Mouse (Mus musculus) MEL-GATA-1-ER (cell line): ENCODE results near the gene Gpam.
"Not testable (repeated sequence)": the region's sequence is repeated elsewhere in the genome, so short reads cannot be mapped to it uniquely, and the experiment has no call there.

ENCODE experiments used
- DNase-seq: peaks from one replicate; pipeline ENCODE4 v3.0.0-alpha.2; 2012; ENCODE audit warnings: low read depth; ENCODE audit errors: extremely low read depth

Gpam gene

DNA sequence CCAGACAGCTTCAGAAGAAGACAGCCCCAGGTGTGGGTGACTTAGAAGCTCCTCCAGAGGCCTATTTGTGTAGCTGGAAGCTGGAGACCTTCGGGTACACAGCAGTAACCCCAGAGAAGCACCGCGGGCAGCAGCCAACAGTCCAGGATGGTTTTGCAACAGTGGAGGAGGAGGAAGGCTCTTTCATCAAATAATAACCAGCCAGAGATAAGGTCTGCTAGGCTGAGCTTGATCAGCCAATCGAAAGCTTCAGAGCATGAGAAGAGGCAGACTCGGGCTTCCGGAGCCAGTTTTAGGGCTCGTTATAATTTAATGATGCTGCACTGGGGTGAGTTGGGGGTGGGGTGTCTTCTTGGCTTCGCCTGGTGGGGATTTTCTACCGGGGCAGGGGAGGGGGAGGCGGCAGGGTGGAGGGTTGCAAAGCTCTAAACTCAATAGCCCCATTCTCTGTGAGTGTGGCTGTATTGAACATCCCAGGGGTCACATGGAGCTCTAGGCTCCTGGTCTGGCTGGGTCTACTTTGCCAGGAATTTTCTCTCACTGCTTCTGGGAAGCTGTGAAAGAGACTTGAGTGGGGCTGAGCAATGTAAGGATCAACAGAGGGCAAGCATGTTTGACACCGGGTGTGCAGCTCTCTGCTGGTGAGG, at the start of gene Gpam:
TSS of gene Gpam (minus strand) at position 167 of the 647 bp plus-strand sequence.
- no peak for DNase-seq

DNA sequence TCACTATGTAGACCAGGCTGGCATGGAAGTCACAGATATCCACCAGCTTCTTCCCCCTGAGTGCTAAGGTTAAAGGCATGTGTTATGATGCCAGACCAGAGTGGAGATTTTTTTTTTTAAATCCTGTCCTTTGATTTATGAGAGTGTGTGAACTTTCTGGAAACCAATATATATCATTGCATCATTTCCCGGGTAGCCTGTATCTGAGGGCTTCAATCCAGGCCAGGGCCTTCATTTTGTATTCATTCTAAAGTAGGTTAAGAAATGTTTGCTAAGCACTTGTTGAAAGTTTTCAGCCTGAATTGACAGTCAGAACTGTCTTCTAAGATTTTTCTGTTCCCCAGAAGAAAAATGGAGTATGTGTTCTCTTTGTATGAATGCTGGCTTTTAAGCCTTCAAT, 44.5 kb upstream of the Gpam start:
- no peak for DNase-seq

DNA sequence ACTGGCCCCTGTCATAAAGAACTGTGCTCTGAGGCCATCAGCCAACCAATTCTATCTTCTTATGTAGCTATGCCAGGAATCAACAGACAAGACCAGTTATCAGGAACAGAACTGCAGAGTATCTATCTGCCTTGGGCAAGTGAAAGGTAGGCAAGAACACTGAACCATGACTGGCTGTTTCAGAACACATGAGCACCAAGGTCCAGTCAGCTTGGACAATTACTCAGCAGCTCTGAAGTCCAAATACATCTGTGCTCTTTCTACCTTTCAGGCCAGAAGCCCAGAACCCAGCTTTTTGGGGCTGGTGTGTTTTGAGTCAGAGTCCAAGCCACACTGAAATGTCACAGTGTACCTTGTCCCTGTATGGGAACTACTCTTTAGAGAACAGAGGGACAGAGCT, 43.4 kb upstream of the Gpam start:
- DNase-seq, result no peak

DNA sequence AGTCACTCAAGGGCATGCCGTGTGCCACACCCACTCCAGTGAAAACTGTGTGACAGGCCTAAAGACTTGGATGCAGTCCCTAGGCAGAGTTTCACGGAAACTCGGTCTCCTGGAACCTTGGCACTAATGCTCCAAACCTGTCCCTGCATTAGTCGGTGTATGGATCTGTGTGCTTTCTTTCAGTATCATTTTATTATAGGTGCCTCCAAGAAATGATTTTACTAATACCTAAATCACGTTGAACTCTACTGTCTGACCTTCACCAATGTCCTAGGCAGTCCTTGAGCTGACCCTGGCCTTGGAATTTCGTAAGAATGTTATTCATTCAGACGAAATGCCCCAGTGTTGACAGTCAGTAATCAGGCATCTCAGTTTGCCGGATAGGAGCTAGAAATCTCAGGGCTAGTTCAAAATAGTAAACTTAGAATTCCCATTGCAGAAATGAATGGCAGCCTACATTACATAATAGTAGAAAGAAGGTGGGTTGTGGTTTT, 42.2 kb upstream of the Gpam start:
- DNase-seq, result not testable (repeated sequence)

DNA sequence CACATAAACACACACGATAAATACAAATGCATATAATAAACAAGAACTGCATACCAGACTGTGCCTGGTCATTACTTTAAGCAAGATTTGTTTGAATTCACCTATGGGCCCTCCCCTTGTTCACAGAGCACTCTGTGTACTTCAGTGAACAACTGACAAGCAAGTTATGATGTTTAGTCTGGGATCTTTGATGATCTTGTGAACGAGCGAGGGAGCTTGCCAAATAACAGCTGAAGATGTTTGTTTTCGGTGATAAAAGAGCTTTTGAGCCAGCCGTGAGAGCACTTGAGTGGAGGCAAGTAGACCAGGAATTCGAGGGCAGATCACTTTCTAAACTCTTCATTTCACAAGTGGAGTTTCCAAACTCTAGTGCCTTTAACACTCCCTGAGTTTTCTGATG, 41.3 kb upstream of the Gpam start:
- DNase-seq, result no peak

DNA sequence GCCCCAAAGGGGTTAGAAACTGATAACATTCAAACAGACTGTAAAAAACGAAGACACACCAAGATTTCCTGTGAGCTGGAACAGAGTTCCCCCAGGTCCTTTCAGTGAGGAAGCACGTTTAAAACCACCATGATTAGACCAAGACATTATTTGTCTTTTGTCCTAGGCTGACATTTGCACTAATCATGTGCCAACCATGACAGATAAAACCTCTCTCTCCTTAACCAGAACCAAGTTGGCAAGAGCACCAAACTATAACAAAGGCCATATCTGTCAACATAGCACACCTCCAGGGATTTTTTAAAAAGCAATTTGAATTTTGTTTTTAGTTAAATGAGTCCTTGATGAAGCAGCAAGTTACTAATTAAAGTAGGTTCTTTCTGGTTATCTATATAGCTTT, 40.7 kb upstream of the Gpam start:
- DNase-seq, result no peak

DNA sequence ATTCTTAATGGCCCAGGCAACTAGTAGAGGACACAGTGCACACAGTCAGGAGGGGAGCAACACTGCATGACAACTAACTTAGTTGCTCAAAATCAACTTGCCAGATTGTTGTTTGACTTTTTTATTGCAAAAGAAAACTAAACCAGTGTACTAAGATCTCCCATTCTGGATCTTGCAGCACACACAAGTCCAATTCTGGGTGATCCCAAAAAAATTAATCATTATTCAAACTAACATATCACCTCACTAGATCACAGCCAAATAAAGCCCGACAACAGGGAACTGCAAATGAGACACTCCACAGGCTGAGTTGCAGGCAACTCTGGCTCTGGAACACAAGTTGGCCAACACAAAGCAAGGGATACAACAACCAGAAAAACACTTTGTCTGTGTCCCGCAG, 39.7 kb upstream of the Gpam start:
- DNase-seq, result no peak

DNA sequence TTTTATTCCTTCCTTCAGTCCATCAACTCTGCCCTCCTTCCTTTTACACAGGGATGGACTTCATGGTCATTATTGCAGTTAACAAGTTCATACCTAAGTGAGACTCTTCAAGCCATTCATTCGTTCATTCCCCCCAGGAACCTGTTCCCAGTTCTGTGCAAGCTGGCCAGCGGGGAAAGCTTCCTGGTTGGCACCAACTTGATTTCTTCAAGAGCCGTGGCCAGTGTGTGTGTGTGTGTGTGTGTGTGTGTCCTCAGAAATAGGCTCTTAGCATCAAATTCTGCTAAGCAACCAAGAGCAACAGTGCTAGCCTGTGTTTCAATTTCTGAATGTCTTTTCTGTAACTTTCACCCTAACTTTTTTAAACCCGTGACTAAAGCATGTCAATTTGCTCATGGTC, 38.9 kb upstream of the Gpam start:
- DNase-seq, result no peak

DNA sequence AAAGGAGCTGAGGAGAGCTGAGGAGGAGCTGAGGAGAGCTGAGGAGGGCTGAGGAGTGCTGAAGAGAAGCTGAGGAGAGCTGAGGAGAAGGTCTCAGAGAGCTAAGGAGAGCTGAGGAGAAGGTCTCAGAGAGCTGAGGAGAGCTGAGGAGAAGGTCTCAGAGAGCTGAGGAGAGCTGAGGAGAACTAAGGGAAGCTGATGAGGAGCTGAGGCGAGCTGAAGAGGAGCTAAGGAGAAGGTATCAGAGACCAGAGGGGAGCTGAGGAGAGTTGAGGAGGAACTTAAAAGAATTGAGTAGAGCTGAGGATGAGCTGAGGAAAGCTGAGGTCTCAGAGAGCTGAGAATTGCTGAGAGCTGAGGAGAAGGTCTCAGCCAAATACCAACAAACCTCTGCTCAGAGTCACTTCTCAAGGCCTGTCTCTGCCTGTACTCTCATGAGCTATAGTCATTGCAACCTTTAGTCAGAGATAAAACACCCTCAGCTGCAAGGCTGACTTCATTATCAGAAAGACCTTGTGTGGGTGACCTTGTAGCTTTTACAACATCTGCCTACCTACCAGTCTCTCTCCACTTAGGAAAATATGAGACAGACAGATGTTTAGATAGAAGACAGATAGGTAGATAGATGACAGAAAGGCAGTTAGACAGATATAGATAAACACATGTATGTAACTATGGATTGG, 38.3 kb upstream of the Gpam start:
- DNase-seq, result peak; percentile 9

DNA sequence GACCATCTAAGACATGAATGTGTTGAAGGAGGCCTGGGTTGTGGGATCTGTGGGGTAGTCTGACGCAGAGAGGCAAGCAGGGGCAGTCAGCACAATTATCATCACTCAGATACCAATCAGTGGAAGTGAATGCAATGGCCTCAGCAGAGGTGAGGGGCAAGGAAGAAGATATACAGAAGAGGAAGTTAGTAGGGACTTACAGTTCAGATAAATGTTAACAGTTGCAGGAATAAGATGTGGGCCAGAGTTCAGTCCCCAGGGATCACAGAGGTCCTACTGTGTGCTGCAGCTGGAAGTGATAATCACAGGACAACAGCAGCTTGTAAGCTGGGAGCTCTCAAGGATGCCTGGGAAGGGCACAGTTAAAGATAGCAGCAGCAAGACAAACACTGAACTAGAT, 37.1 kb upstream of the Gpam start:
- DNase-seq, result peak; percentile 30

DNA sequence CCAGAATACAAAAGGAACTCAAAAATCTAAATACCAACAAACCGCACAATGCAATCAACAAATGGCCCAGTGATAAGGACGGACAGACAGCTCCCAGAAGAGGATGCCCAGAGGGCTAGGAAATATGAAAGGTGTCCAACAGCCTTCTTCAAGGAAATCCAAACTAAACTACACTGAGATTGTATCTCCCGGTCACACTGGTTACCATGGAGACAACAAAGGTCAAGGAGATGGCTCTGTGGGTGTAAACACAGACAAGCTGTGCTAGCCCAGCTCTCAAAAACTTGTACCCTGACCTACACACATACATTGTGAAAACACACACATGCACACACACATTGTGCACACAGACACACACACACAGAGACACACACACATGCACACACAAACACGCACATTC, 35.2 kb upstream of the Gpam start:
- no peak for DNase-seq

DNA sequence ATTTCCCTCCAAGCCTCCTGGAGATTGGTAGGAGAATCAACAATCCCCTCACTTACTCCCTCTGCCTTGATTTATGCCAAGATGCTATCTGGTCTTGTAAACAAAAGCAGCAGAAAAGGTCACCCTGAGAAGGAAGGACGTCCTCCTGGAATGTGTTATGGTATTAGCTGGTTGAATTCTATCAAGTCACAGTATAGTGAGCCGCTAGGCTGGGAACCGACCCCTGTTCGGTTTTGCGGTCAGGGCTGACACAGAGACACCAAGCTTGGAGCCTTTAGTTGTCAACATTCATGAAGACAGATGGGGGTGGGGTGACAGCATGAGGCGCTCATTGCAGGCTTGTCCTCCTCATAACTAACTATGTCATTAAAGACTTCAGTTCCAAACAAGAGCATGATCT, 32.8 kb upstream of the Gpam start:
- DNase-seq, result no peak

DNA sequence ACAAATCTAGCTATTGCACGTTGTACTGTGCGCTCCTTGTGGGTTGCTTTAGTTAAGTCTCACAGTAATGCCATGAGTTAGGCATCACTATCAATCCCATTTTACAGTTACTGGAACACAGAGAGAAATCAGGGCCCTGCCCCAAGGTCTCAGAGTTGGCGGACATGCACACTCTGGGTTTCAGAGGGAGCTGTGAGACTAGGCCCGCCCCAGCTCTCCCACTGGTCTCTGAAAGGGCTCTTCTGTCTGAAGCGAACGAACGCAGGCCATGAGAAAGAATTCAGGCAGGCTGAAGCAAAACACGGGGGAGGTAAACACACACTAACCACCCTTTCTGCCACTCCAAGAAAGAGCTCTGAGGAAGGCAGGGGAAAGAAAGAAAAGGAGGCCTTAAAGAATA, 31.6 kb upstream of the Gpam start:
- no peak for DNase-seq

DNA sequence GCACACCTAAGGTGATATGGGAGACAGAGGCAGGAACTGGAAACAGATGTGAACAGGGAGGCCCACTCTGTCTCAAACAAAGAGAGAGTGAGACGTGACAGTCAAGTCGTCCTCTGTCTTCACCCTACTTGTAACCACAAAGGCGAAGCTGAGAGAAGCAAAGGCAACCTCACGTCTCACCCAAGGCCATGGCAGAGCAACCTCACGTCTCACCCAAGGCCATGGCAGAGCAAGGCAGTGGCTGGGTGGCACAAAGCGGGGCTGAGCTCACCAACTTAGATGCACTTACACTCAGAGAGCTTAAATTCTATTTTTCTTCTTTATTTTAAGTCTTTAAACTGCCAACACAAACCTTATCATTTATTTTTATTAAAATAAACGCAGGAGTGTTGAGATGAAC, 30.0 kb upstream of the Gpam start:
- DNase-seq, result no peak

DNA sequence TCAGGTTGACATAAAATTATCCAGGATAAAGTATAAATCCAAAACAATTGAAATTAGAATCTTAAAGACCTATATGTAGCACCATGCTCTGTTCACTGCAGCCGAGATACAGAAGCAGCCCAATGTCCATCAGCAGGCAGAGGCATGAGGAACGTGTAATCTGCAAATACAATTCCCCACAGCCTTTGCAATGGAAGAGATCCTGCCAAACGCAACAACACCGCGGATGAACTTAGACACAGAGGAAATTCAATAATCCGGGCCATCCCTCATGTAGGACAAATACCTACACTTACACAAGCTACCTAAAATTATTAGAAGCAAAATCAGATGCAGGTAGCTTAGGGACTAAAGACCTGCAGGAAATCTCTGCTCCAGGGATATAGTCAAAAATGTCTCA, 25.9 kb upstream of the Gpam start:
- no peak for DNase-seq

DNA sequence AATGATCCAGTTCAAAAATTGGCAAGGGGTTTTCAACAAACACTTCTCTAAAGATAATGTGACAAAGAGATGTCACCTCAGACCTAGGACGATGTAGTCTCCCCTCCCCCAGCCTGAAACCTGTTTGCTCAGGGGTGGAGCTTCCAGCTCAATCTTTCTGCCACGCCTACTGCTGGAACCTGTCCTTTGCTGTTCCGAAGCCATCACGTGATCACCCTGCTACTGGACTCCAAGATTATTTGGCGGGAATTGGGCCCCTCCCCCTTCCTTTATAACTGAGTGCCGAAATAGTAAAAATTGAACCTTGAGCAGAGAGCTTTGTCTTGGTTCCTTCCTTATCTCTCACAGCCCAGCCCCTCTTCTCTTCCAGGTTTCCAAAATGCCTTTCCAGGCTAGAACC, 25.2 kb upstream of the Gpam start:
- not testable (repeated sequence) for DNase-seq

DNA sequence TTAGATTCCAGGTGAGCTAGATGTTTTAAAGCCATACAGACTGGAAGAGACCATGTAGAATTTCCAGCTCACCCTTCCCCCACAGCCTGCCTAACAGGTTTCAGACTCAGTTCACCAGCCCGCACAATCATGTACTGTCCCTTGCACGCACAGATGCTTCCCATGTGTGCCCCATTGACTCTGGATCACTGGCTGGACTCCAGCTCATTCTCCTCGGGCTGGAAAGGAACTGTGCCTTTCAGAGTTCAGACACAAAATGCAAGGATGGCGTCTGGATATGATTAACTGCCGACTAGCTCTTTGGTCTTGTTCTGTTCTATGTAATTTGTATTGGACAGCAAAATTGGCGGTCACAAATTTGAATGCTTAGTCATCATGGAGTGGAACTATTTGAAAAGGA, 22.6 kb upstream of the Gpam start:
- DNase-seq, result no peak

DNA sequence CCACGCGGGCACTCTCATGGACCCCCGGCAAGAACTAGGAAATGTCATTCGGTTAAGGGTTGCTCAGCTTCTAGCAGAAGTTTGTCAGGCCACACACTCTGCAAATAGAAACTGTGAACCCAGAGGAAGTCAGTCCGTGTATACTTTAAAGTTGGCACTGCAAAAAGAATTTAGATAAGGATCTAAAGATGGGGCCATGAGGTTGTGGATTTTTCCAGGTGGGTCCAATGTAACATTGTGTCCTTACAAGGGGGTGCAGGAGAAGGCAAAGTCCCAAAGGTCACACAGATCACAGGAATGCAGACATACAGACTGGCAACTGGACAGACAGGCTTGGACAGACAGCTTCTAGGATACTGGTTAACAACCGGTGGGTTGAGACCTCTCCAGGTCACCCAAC, 21.1 kb upstream of the Gpam start:
- no peak for DNase-seq

DNA sequence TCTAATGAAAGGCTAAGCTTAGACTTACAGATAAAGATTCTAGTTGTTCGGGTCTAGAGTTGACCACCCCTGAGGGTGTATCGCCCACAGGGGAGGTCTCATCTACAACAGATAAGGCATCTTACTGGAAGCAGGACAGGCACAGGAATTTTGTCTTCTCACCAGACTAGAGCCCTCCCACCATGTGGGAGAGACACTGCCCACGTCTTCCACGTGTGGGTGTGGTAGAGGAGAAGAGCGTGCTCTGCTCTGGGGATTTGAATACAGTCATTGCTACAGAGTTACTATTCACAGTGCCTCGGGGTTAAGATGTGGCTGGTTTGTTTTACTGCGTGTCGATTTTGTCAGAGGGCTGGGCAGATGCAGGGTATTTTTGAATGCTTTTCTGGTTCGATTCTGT, 20.5 kb upstream of the Gpam start:
- DNase-seq, result no peak

DNA sequence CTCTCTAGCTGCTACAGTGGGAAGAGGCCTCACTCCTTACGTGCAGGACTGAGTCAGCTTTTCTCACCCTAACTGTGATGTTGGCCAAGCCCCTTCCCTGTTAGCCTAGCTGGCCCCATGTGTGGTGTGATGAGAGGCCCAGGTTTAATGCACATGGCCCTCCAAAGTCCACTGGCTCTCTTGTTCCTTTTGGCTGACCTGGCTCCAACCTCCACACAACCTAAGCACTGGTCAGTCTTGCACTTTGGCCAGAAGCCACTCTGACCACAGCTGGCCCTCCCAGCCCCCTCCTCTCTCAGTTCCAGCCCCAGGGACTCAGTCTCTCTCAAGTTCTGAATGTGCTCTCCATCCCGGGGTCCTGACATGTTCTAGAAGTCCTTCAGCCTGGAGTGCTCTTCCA, 18.1 kb upstream of the Gpam start:
- DNase-seq, result no peak

DNA sequence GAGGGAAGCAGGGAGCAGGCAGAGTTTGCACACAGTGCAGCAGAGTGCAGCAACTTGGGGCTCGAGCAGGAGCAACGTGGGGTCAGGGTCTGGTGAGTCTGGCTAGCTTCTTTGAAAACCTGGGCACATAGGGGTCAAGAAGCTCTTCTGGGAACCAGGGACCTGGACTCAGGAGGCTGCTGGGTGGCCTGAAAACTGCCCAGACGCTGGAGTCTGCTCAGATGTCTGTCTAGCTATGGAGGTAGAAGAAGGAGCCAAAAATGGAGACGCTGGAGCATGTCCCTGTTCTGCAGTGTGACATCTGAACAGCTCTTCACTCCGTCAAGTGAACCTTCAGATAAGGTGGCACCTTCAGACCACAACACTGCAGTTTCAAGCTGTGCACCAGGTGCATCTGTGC, 17.7 kb upstream of the Gpam start:
- no peak for DNase-seq

DNA sequence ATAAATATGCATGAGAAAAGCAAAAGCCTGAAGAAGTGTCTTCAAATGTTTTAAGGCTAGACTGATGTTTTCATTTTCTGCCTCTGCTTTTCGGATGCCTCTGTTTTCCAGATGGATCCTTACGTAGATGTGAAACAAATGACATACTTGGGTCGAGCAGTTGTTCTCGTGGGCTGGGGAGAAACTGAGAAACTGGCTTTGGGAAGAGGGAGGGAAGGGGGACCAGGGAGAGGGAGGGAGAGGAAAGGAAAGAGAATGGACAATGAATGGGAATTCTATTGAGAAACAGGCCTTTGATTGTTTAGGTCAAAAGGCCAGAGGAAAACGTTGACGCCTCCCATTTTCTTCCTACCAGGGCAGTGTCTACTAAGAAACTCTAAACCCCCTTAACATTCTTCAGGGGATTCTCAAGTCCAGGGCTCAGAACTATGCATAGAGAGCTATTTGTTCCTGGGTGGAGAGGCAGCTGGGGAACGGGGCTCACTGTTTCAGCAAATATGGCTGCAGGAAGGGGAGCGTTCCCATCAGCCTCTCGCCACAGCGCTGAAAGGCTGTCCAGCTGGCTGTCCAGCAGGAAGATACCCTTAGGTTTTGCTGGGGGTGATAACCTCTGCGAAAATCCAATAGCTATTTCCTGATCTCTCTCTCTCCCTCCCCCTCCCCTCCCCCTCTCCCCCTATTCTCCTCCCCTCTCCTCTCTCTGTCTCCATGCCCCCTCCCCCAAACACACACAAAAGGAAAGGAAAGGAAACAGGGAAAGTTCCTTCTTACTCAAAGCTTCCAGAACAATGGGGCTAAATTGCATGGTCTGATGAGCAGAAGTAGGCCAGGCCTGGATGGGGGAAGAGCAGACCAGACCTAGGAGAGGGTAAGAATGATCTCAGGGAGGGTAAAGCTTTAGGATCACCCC, 16.6 kb upstream of the Gpam start:
- no peak for DNase-seq
